Mouse (Mus musculus): ENCODE measurements at regions not wholly inside any gene's neighbourhood (a gene's known extent, or its start where the extent isn't known, plus 50 kb on each side); places are given as distances from the start of the nearest gene placed in this dataset.

DNA sequence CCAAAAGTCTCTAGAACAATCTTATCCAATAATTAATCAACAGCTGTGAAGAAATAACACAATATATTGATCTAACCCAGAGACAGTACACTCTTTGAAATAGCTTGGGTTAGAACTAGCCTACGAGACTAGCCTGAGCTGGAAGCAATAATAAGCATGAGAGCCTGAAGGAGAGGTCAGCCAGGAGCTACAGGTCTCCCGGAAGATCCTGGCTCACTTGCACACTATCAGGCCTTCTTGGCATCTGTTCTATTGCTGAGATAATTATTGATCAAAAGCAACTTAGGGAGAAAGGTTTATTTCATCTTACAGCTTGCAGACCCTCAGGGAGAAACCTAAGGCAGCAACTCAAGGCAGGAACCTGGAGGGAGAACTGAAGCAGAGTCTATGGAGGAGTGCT, 64.0 kb upstream of the Hes1 start:
- no peak for DNase-seq

DNA sequence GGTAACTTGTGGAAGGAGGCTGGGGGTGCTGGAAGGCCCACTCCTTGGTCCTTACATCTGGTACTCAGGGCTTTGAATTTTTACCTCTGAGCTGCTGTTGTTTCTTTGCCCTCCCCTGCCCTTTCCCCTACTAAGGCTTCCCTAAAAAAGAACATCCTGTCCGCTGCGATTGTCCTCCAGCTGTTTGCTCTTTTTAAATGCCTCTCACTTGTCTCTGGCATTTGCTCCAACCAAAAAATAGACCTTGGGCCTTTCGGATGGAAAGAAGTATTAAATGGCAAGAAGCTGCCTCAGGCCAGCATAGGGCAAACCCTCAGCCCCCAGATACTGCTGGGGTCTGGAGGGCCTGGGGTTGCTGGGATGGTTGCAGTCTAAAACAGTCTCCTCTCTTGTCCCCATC, 59.1 kb upstream of the Hes1 start:
- DNase-seq = no peak

DNA sequence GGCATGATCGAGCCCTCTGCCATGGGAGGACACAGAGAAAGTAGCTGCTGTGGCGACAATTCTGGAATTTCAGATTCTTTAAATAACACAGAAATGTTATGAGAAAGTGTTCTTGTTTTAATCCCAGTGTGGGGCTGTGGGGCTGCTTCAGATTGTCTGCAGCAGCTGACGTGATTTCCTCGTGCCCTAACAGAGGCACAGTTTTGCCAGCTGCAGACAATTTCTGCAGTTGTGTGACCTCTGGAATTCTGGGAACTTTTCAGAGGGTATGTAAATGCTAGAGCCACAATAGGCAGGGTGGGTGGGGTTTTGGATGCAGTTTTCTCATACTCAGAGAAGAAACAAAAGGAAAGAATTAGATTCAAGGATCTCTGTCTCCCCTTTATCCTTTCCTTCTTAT, 57.4 kb upstream of the Hes1 start:
- no peak for DNase-seq

DNA sequence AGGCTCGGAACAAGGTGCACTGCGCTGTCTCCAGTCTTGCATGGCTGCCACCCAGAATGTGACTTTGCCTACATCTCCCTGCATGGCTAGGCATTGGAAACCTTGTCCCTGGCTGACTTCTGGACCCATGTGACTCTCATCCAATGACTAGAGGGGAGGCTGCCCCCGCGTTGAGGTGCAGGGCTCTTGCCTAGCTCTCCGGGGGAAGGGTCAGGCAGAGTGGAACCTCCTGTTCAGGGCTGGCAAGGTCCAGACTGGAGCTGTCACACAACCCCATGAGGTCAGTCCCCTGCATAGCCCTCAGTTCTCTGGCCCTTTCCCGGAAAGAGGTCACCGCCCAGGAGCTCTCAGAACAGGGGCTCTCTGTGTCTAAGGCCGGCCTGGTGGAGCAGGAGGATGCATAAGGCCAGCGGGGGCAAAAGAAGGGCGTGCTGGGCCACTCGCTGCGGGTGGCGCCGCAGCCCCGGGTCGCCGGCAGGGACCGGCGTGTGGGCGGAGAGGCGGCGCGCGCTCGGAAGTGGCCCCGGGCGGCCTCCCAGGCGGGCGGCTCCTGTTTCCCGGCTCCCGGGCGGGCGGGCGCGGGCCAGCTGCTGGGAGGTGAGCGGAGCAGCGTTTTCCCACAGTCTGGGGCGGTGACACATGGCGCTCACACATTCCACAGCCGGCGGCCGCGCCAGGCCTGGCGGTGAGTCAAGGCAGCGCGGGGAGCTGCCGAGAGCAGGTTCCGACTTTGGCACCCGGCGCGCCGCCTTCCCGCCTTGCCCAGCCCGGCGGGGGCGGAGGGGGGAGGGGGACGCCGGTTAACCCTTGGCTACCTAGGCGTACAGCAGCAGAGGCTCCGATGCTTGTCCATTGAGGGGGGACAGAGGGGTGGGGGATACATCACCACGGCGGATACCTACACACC, 55.5 kb upstream of the Hes1 start:
- peak; percentile 94 for DNase-seq

DNA sequence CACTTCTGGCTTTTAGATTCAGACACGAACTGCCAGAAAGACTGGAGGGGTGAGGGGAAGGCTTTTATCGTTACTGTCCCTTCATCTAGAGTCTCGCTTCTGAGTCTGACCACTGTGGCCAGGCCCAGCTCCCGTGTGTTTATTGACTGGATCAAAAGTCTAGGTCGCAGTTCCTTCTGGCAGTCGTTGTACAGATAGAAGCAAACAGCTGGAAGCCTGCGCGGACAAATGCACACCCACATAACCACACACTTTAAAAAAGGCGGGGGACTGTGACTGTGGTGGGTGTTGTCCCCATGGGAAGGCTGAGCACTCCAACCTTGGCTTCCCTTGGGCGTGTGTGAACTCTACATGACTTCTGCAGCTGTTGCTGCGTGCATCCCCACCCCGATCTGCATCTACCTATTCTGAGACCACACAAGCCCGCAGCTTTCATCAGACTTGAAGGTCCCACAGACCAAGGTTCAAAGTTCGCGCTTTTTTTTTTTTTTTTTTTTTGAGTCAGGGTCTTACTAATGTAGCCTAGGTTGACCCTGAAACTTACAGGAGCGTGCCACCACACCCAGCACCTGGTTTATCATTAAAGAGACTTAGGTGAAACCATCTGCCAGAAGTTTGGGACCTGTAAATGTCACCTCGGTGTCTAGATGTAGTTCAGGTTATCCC, 54.5 kb upstream of the Hes1 start:
- peak; percentile 23 for DNase-seq

DNA sequence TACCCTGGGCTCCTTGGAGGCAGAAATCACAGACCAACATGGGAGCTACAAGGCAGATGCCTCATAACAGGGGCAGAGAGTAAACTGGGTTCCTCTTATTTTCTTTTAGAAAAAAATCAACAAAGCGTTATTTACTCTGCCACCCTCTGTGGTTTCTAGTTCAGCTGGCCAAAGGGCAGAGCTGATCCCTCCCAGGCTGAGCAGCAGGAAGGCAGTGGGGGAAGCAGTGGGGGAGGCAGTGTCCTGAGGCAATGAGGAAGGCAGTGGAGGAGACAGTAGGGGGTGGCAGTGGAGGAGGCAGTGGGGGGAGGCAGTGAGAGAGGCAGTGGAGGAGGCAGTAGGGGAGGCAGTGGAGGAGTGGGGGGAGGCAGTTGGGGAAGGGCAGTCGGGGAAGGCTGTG, 51.1 kb upstream of the Hes1 start:
- no peak for DNase-seq

DNA sequence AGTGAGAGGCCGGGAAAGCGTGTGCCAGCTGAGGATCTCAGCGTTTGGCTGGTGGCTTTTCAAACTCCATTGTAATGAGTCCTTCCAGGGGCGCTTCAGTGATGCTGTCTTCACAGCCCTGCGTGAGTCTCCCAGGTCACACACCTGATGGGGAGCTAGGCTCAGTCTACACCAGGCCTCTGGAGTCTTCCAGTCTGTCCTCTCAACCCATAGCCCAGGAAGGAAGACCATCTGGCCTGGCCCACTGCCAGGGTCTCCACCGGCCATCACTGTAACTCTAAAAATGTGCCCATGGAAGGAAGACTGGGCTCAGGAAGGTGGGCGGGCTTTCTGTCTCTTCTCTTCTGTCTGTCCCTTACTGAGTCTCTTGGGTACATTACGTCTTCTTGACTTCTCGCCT, 50.2 kb upstream of the Hes1 start:
- DNase-seq = no peak

Measured in adrenal gland, postnatal 10 days (tissue).